ENCODE assay signal across 17 mouse cellular contexts in the genomic region with DNA sequence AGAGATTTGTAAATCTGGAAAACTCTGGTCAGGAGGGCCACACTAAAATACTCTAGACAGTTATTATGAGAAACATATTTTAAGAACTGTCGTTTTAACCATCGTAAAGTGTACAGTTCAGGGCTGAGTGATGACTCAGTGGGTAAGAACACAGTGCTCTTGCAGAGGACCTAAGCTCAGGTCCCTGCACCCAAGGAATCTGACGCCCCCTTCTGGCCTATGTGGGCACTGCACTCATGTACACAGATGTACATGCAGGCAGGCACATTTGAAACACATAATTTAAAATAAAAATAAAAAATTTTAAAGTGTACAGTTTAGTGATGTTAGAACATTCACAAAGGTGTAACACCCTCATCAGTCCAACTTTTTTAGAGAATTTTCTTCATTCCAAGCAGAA.
DNase-seq lines count a peak whose midpoint lies in the region; TF ChIP-seq lines count a peak whose summit lies in the region.
"Had no signal": no experiment of that assay in that cellular context is flagged by ENCODE, and none has a peak within 500 bp of the region (broad histone marks: within the 10 kb centered on the region; RNA-seq: fewer than 3 reads in every experiment).

No protein-coding gene starts in this region.

- H3K27me3 ChIP-seq in E14TG2a.4 (ENCODE audit: insufficient read depth, low read length), result no peaks in the 10 kb centered on the region
- H3K27me3 ChIP-seq: embryonic facial prominence, embryonic 12.5 days; forebrain, embryonic 12.5 days; limb, embryonic 12.5 days had no signal

- H3K4me1 ChIP-seq in E14TG2a.4 (replicated peaks; ENCODE audit: low read depth, low read length), result no peaks in the 10 kb centered on the region
- H3K4me1 ChIP-seq in embryonic fibroblast, embryonic 13.5 days (ENCODE audit: control insufficient read depth, insufficient read depth, low read length), result no peaks in the 10 kb centered on the region
- H3K4me1 ChIP-seq: embryonic facial prominence, embryonic 12.5 days; forebrain, embryonic 12.5 days; limb, embryonic 12.5 days; megakaryocyte, embryonic 14.5 days had no signal

- TF ChIP-seq POLR2A in embryonic fibroblast, embryonic 13.5 days (IDR thresholded peaks at IDR 0.05; ENCODE audit: low read depth, low read length), result no peak

- peak; percentile 10 for DNase-seq in adrenal gland, postnatal 10 days
- no peak for DNase-seq in adrenal gland, postnatal 36 days
- DNase-seq in layer of hippocampus, adult 2 months (ENCODE audit: low spot score in 2 of 2), result no peak
- DNase-seq in layer of hippocampus, adult 9-10 months (ENCODE audit: low spot score), result no peak
- no peak for DNase-seq in layer of hippocampus, adult 8-10 months (ENCODE audit: low spot score in 2 of 2)
- DNase-seq in cerebellum, adult 11-12 months, result no peak
- DNase-seq: cerebellum, adult 9-10 months; gastrocnemius, adult 2 months; kidney, adult 2 months; lung, adult 18-20 months; right cerebral cortex, postnatal 14 days had no signal

- H3K4me3 ChIP-seq in layer of hippocampus, adult 2 months, result no peak overlapping the region
- no peak overlapping the region for H3K4me3 ChIP-seq in E14TG2a.4 (replicated peaks; ENCODE audit: low read length)
- no peak overlapping the region for H3K4me3 ChIP-seq in embryonic fibroblast, embryonic 13.5 days (ENCODE audit: insufficient read depth, low read length)
- H3K4me3 ChIP-seq: embryonic facial prominence, embryonic 12.5 days; forebrain, embryonic 12.5 days; gastrocnemius, adult 2 months; limb, embryonic 12.5 days; megakaryocyte, embryonic 14.5 days had no signal

- H3K9me3 ChIP-seq in E14TG2a.4 (ENCODE audit: low read length), result peaks cover 14% of the 10 kb centered on the region

- peak; percentile 65 for TF ChIP-seq CTCF in layer of hippocampus, adult 2 months (conservative IDR thresholded peaks at IDR 0.05)
- peak; percentile 71 for TF ChIP-seq CTCF in E14TG2a.4 (conservative IDR thresholded peaks at IDR 0.05; ENCODE audit: low read length)
- peak; percentile 45; the same call in 1 of the 2 replicates for TF ChIP-seq CTCF in embryonic fibroblast, embryonic 13.5 days (IDR thresholded peaks at IDR 0.05; ENCODE audit: borderline replicate concordance, insufficient read depth, low read length)

- no peak overlapping the region for H3K27ac ChIP-seq in layer of hippocampus, adult 2 months
- no peak overlapping the region for H3K27ac ChIP-seq in embryonic fibroblast, embryonic 13.5 days (ENCODE audit: insufficient read depth, low read length)
- H3K27ac ChIP-seq: embryonic facial prominence, embryonic 12.5 days; forebrain, embryonic 12.5 days; gastrocnemius, adult 2 months; limb, embryonic 12.5 days had no signal

- H3K36me3 ChIP-seq in E14TG2a.4 (ENCODE audit: insufficient read depth, low read length), result no peaks in the 10 kb centered on the region
- H3K36me3 ChIP-seq: embryonic facial prominence, embryonic 12.5 days; forebrain, embryonic 12.5 days; limb, embryonic 12.5 days had no signal
